Mouse (Mus musculus) liver, postnatal 0 days (tissue): ENCODE results near the gene R3hcc1l.

Experiments
- CTCF ChIP-seq: sonication (generic); IDR thresholded peaks from 2 replicates; pipeline ENCODE4 v1.5.1; 2016; ENCODE audit warnings: antibody characterized with exemption, low read depth
- EP300 ChIP-seq: IDR thresholded peaks from 2 replicates; pipeline ENCODE4 v1.6.1; 2016; ENCODE audit warnings: antibody characterized with exemption, low read depth, mild to moderate bottlenecking

- TF ChIP-seq CTCF, result no peak
- TF ChIP-seq EP300, result no peak
Observed at GRCm38 (mm10) chr19:42639544-42639943, 121.0 kb downstream of the R3hcc1l start.
